Mouse (Mus musculus): ENCODE measurements around the gene Spns1.

DNA sequence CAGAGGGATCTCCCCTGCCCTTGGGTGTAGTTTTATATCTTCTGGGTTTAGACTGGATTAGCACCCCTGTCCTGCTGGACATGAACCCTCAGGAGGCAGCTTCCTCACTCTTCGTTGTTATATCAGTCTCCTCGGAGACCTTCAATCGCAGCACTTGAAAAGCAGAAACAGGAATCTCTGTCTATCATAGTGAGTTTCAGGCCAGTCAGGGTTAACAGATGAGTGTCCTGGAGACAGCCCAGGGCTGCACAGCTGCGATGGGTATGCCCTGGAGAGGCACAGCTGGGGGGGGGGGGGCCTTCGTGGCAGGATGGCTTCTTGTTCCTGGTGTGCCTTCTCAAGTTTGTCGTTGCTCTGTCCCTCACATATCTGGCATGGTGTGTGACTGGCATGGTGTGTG is 36.4 kb downstream of the Spns1 start:
- TF ChIP-seq CTCF (IDR thresholded peaks at IDR 0.05; ENCODE audit: control insufficient read depth, insufficient read depth, low read length) (no peak), POLR2A (IDR thresholded peaks at IDR 0.05; ENCODE audit: borderline replicate concordance, control insufficient read depth, low read depth, low read length) (no peak)
